Mouse (Mus musculus): ENCODE data around the gene Col27a1.

Gene Col27a1

DNA sequence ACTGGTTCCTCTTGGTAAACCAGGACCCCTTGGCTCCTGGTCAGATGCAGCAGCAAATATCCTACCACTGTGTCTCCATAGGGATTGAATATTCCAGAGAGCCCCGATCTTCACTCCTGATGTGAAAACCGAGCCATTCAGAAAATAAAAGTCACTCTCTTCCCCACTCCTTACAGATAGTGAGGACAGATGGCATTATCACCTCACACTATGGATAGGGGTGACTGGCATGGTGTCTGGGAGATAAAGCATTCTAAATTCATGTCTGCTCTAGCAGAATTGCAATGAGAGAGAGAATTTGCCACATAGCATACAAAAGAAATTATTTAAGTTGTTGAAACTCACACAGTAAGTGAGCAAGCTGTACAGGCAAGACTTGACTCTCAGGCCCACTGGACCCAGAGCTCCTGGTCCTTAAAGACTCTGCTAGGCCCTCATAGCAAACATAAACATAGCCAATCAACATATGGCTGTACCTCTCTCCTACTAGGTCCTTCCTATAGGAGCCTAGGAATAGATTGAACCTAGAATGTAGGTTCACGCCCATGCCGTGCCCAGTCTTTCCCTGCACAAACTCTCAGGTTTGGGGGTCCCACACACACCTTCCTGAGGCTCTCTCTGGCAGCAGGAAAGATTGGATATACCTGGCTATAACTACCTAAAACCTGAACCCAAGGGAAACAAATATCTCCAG is 169.0 kb downstream of the Col27a1 start:
- no peak for DNase-seq

DNA sequence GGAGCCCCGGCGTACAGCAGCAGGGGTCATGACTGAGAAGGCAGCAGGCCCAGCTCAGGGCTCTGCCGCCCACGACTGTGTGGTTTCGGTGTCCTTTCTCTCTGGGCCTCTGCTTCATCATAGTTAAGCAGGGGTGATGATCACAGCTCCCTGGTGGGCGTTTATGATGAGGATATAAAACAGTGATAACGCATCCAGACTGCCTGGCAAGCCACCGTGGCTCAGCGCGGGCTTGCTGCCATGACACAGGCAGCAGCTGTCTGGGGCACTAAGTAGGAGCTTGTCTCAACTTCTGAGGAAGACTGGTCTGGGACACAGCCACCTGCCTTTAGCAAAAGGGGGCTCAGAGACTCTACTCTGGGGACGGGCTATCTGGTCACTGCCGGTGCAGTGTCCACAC is 169.7 kb downstream of the Col27a1 start:
- no peak for DNase-seq

DNA sequence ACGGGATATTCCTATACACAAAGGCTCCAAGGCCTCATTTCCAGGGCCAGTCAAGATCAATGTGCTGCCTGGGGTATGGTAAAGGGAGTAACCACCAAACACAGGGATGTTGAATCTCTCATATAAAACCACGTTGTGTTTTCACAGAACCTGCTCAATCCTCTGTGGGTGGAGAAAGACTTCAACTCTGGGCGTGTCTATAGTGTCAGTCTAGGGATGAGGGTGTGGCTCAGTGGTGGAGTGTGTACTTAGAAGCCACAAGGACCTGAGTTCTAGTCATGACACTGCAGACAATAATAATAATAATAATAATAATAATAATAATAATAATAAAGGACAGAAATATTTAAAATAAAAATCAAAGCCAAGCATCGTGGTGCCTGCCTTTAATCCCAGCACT is 170.5 kb downstream of the Col27a1 start:
- no peak for DNase-seq
